Mouse (Mus musculus): ENCODE results near the gene Cfap99.
A peak's percentile ranks its signal among the peaks of the same experiment; 100 is the strongest.

Gene Cfap99

DNA sequence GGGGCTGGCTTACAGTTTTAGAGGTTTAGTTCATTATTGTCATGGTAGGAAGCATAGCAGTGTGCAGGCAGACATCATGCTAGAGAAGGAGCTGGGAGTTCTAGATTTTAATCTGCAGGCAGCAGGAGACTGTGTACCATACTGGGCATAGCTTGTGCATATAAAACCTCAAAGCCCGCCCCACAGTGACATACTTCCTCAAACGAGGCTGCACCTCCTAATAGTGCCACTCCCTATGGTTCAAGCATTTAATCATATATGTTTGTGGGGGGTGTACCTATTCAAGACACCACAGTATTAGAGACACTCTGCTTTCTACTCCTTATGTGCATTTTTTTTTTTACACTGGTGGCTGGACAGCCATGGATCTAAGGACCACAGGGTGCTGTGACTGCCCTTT is 41.7 kb downstream of the Cfap99 start:
- no peak for DNase-seq (ENCODE audit: low read depth, low spot score)

GRCm38 (mm10) chr5:34334081-34334480 is 45.7 kb downstream of the Cfap99 start:
- no peak for DNase-seq (ENCODE audit: low read depth, low spot score)

GRCm38 (mm10) chr5:34335539-34336096 is 47.2 kb downstream of the Cfap99 start:
- DNase-seq (ENCODE audit: low read depth, low spot score), result no peak

GRCm38 (mm10) chr5:34336097-34336774 is 47.8 kb downstream of the Cfap99 start, which contains the start of gene Rnf4:
Gene Rnf4, plus strand, starts transcription at chr5:34336289.
- peak; percentile 93 for DNase-seq (ENCODE audit: low read depth, low spot score)

- DNase-seq (ENCODE audit: low read depth, low spot score), result peak; percentile 51
These were observed 48.5 kb downstream of the Cfap99 start for GRCm38 (mm10) chr5:34336775-34337450.

DNA sequence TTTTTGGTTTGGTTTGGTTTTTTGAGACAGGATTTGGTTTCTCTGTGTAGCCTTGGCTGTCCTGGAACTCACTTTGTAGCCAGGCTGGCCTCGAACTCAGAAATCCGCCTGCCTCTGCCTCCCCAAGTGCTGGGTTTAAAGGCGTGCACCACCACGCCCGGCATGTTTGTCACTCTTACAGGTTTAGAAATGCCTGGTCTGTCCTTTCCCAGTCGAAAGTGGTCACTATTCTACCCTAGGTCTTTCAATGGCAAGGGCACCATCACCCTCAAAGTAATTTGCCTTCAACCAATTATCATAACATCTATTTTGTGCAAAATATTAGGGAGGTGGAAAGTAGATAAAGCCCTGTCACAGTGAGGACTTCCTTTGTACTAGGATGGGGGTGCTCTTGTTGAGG is 51.8 kb downstream of the Cfap99 start:
- no peak for DNase-seq (ENCODE audit: low read depth, low spot score)

DNA sequence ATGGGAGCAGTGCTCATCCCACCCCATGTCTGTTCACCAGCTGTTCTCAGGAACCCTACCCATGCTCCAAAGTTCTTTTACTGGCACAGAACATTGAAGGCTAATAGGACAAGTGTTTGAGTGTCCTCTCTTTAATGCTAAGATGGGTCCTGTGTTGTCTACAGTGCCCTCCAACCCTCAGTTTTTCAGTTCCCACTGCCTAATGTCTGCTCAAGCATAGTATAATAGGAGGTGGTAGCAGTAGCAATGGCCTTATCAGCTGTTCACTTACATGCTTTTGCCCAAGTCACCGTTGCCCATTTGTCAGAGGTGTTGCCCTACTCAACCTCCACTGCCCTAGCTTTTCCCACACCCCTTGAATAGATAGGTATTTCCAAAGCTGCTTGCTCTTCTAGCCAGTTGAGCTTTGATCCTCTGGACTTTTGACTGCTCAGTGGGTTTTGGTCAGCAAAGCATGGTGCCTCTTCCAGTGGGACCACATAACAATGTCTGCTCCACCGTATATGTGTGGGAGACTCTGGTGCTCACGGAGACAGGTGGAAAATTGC is 63.8 kb downstream of the Cfap99 start:
- DNase-seq (ENCODE audit: low read depth, low spot score), result no peak

GRCm38 (mm10) chr5:34360261-34360660 is 71.9 kb downstream of the Cfap99 start:
- DNase-seq (ENCODE audit: low read depth, low spot score), result no peak

GRCm38 (mm10) chr5:34363115-34363514 is 74.7 kb downstream of the Cfap99 start:
- DNase-seq (ENCODE audit: low read depth, low spot score), result no peak

- no peak for DNase-seq (ENCODE audit: low read depth, low spot score)
These were observed 80.3 kb downstream of the Cfap99 start for GRCm38 (mm10) chr5:34368551-34369290.

- peak; percentile 82 for DNase-seq (ENCODE audit: low read depth, low spot score)
These were observed 81.1 kb downstream of the Cfap99 start, which contains the start of gene Fam193a for GRCm38 (mm10) chr5:34369341-34370021. Gene Fam193a, plus strand, starts transcription at chr5:34369933.

DNA sequence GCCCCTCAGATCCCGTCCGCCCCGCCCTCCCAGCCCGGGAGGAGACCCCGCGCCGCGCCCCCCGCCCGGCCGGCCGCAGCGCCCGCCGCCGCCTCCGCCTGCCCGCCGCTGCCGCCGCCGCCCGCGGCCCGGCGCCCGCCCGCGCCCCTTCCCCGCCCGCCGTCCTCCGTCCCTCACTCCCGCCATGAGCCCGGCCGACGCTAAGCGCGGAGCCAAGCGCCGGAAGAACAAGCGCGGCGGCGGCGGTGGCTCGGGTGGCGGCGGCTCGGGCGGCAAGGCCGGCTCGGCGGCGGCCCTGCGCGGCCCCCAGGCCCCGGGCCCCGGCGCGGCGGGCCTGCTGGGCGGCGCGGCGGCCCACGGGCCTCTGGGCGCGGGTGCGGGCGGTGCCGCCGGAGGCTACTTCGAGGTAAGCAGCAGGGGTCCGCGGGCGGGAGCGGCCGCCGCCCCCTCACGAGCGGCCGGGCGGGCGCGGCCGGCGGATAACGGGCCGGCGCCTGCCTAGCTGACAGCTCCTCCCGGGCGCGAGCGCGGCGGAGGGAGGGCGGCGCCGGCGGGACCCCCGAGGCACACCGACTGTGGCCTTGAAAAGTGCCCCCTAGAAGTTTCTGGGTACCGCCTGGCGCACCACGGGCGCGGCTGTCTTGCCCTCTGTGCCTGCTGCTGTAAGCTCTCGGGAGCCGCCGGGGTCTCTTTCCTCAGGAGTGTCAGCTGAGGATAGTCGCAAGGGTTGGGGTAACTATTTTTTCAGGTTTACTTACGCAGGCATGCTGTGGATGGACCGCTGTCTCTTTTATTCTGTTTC is 81.8 kb downstream of the Cfap99 start:
- peak; percentile 26 for DNase-seq (ENCODE audit: low read depth, low spot score)

GRCm38 (mm10) chr5:34370840-34371239 is 82.4 kb downstream of the Cfap99 start:
- DNase-seq (ENCODE audit: low read depth, low spot score), result no peak

DNA sequence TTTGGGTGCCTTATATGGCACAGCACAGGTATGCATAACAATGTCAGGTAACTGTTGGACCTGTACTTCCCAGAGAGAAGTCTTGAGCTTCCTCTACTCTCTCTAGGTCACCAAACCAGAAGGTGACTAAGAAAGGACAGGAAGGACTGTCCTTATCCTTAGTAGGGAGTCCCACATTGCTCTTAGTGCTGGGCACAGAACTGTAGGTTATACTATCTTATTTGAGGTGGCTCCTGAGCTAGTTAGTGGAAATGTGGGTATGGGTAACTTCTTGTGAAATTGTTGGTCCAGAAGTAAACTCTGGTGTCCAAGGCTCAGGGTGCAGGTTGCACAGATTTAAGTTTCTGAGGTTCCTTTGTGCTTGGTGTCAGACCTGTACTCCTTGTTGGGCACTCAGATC is 83.7 kb downstream of the Cfap99 start:
- no peak for DNase-seq (ENCODE audit: low read depth, low spot score)

- no peak for DNase-seq (ENCODE audit: low read depth, low spot score)
These were observed 84.1 kb downstream of the Cfap99 start for GRCm38 (mm10) chr5:34372541-34372940.
